Mouse (Mus musculus): ENCODE results near the gene Slc9a6.

Slc9a6 gene

GRCm38 (mm10) chrX:56667296-56667695 lies 57.7 kb downstream of the Slc9a6 start:
- no peak for DNase-seq

GRCm38 (mm10) chrX:56668051-56668450 lies 58.5 kb downstream of the Slc9a6 start:
- no peak for DNase-seq

DNA sequence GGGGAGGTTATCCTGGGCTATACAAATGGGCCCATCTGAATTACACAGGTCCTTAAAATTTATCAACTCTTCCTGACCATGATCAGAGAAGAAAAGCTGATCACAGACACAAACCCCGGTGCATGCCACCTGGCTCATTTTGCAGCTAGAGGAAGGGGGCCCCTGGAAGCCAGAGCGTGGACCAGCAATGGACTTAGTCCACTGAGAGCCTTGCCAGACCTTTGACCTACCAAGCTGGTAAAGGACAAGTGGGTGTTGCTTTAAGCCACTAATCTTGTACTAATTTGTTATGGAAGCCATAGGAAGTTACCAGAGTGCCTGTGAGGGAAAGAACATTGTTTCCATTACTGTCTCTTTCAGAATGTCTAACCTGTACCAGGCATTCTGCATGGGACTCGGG lies 58.9 kb downstream of the Slc9a6 start:
- no peak for DNase-seq

GRCm38 (mm10) chrX:56675556-56675955 lies 66.0 kb downstream of the Slc9a6 start:
- DNase-seq: no peak

- no peak for DNase-seq
Observed at GRCm38 (mm10) chrX:56677736-56678135, 68.2 kb downstream of the Slc9a6 start.

- DNase-seq: no peak
Observed at GRCm38 (mm10) chrX:56679066-56679465, 69.5 kb downstream of the Slc9a6 start.

DNA sequence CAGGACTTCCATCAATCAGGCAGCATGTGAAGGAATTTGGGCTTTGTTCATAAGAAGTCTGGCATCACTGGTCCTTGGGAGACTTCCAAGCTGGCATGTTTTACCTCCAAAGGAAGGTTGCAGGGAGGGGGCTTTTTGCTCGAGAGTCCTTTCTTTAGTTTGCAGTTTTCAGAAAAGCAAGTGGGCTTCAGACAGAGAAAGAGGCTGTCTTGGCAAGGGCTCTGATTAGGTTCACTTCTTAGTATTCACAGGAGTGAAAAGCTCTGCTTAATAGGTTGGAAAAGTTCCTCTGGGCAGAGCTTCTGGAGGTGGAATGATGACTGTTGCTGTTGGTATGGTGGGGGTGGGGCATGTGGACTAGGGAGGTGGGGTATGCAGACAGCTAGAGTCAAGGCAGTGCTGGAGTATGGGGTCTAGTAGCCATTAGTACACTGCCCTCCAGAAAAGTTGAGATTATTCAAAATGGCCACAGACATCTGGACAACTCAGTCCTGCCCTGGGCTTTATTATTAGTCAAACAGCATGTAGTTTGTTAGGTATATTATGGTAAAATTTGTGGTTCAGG lies 72.7 kb downstream of the Slc9a6 start:
- DNase-seq: no peak

GRCm38 (mm10) chrX:56683521-56683920 lies 74.0 kb downstream of the Slc9a6 start:
- no peak for DNase-seq

DNA sequence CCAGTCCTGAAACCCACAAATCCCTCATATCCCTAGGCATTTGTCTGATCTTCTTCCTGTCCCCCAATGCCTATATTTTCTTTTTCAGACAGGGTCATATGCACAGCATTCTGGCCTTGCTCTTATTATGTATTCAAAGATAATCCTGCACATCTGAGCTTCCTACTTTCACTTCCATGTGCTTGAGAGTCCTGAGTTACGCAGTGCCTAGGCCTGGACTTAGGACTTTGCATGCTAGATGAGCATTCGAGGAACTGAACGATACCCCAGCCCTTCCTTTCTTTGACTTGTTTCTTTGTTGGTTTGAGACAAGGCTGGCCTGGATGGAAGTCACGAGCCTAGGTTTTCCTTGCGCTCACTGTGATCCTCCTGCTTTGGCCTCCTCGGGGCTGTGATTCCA lies 83.0 kb downstream of the Slc9a6 start:
- DNase-seq: no peak

- DNase-seq: no peak
Observed at GRCm38 (mm10) chrX:56694539-56694938, 85.0 kb downstream of the Slc9a6 start.

GRCm38 (mm10) chrX:56697199-56697780 lies 87.7 kb downstream of the Slc9a6 start:
- DNase-seq: no peak

DNA sequence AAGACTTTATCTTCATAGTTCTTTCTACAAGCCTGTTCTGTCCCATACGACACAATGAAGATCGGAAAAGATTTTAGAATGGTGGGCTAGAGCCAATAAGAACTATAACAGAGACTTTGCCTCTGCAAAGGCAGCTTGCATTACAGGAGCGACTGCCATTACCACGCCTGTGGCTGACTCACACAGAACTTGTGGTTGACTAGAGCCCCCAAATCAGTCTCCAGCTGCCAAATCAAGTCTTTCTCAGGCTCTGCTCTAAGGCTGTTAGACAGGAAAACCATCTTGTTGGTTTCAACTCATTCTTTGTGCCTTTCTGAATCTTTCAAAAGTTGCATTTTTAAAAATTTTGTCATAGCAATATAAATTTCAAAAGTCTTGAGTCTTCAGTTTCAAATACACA lies 88.3 kb downstream of the Slc9a6 start:
- no peak for DNase-seq

DNA sequence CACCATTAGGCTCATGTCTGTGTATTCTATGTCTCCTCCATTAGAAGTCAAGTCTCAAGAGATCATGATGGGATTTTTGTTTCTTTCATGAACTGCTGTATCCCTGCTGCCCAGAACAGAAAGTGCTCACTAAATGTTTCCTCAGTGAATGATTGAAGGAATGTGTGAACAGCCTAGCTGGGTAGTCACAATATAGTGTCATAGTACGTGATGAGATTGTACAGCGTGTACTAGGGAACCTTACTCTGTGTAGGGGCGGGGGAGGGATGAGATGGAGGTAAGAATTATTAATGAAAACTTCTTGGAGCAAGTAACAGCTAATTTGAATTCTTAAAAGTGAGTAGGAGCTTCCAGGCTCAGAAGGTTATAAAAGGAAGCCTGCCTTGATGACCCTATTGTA lies 91.7 kb downstream of the Slc9a6 start:
- DNase-seq: no peak

DNA sequence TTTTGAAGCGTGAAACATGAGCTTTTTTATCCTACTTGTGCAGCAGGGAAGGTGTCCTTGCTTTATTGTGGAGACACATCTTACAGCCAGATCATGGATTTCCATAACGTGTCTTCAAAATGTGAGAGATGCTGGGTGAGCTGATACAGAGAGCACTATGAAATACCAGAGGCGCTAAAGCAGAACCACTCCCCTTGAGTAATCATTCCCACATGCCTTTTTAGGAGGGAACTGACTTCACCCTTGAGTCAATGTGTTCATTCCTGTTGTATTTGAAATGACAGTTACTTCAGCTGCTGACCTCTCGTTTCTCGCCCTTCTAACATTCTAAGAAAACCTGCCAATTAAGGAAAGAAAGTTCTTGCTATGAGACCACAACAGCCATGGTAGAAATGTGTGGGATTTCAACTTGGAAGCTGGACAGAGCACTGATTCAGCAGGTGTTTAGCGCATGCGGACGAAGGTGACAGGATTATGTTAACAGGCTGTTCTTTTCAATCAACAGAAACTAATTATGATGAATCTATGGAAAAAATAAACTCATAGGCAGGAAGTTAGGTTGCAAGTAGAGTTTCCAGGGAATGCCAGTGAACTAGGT lies 94.5 kb downstream of the Slc9a6 start:
- no peak for DNase-seq

DNA sequence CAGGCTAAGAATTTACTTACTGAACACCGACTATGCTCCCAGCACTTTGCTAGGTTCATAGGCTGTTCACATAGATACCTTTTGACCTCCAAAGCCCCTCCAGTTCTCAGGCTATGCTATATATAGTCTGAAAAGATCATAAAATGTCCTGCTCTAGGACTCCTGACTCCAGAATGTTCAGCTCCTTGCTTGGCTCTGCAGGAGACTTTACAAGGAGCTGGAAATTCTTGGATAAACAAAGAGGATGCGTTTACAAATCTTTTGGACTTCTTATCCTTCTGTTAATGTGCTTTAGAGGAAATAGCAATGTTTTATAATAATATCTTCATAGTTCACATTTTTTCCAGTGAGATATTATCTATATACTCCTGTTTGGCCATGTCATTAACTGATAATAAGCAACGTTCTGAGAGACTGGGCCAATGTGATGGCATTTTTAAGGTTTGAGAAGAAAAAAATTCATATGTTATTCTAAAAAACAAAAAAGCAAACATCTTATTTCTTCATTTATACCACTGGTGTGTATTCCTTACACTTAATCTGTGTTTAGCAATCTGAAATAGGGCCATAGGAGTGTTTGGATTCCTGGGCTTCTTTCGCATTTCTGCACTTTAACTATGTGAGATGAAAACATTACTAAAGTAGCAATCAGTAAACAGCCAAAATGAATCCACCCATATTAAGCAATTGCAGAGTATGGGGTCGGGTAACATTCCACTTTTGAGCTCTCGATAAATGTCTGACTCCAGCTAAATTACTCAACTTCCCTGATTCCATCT lies 99.2 kb downstream of the Slc9a6 start:
- no peak for DNase-seq

- DNase-seq: no peak
Observed at GRCm38 (mm10) chrX:56710522-56710921, 101.0 kb downstream of the Slc9a6 start.

DNA sequence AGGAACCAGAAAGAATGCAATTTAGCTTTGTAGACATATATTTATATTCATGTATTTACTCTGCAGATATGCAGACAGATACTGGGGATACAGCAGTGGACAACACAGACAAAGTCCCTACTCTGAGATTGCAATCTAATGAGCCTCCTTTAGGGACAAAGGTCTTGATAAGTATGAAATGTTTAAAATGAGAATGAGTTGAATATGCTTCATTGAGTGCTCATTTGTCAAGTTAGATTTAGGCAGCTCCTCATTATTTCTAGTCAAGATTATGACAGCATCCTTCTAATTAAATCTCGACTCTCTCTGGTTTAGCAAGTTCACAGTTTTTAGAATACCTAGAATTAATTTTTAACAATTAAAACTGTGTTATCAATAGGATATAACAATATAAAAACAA lies 103.1 kb downstream of the Slc9a6 start:
- DNase-seq: no peak

Data from cerebellum, adult 11 months (tissue).